Mouse (Mus musculus): Measurements from ENCODE around the gene Ercc4. TPM values are rescaled to one million over a fixed set of nuclear protein-coding genes. Genes with fewer than 3 reads are reported as not detected.

The Ercc4 gene
- total RNA-seq, 2 experiments from 2014 or later, result 9.3 to 16.6 TPM

DNA sequence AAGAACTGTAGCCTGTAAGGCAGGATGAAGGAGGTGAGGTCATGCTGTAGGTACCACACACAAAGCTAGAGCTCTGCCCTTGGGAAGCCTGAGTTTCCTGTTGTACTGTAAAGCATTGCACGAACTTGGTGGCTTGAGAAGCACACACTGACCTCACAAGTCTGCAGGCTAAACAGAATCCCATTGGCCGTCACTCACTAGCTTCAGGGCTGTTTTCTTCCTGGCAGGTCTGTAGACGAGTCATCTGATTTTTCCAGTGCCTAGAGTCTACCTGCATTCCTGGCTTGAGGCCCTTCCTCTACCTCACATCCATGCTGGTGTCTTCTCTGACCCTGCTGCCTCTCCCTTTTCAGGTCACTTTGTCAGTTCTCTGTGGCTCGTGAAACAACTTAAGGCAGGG lies 36.7 kb downstream of the Ercc4 start:
- ATAC-seq (replicated peaks; ENCODE audit: poor library complexity, severe bottlenecking), result no peak

DNA sequence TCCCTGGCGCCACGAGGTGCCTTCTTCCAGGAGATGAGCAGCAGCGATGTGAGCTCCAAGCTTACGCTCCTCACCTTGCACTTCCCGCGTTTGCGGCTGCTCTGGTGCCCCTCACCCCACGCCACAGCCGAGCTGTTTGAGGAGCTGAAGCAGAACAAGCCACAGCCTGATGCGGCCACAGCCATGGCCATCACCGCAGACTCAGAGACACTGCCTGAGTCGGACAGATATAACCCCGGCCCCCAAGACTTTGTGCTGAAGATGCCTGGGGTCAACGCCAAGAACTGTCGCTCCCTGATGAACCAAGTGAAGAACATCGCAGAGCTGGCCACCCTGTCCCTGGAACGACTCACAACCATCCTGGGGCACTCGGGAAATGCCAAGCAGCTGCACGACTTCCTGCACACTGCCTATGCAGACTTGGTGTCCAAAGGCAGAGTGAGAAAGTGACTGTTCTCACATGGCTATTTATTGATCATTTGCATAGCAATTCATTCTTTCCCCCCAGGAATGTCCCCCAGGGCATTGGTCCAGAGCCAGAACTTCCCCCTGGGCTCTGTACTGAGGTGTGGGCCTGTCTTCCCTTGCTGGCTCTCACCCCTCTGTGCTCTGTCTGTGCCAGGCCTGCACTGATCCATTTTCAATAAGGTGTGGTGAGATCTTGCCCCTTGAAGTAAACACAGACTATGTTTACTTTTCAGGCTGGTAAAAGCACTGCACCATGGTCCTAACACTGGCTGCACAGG lies 38.5 kb downstream of the Ercc4 start:
- no peak for ATAC-seq (replicated peaks; ENCODE audit: poor library complexity, severe bottlenecking)

DNA sequence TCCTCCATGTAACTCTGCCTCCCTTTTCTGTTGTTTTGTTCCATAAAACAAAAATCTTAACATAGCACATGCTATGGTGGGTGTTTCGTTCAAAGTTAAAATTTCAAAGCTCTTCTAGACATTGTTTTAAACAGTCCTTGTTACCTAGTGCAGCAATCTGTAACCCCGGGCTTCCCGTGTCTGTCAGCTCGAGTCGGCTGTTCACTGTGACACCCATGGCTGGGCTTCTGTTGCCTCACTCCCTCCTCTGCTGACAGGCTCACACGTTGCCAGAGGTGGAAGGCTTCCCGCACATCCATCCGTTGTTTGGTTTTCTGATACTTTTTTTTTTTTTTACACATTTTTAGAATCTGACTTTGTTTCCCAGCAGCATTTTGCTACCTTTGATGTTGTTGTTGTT lies 40.5 kb downstream of the Ercc4 start:
- no peak for ATAC-seq (replicated peaks; ENCODE audit: poor library complexity, severe bottlenecking)

DNA sequence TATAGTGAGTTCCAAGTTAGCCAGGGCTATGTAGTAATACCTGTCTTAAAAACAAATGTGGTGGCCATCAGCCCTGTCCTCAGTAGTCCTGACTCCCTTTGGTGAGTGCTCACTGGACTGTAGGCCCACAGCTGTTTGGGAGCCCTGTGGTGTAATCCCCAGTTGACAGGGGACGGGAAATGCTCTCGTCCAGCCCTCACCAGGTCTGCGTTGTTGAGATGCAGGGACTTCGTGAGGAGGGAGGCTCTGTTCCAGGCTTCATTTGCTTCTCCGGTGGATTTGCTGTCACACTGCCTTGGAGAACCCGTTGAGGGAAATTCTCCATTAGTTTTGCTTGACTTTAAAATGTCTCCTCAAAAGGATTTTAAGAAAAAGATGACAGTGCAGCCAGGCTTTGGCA lies 41.3 kb downstream of the Ercc4 start:
- ATAC-seq (replicated peaks; ENCODE audit: poor library complexity, severe bottlenecking), result no peak

DNA sequence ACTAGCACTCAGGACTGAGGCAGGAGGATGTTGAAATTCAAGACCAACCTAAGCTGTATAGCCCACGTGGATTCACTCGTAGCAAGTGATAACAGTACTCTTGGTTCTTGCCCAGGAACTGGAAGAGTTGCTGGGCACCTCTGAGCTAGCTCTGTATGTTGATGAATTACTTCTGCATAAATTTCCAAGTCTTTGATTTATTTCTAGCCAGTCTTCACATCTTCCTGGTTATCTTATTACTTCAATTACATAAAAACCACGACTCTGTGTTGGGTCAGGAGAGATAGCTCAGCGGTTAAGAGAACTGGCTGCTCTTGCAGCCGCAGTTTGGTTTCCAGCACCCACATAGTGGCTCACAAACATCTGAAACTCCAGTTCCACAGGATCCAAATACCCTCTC lies 43.0 kb downstream of the Ercc4 start:
- no peak for ATAC-seq (replicated peaks; ENCODE audit: poor library complexity, severe bottlenecking)

DNA sequence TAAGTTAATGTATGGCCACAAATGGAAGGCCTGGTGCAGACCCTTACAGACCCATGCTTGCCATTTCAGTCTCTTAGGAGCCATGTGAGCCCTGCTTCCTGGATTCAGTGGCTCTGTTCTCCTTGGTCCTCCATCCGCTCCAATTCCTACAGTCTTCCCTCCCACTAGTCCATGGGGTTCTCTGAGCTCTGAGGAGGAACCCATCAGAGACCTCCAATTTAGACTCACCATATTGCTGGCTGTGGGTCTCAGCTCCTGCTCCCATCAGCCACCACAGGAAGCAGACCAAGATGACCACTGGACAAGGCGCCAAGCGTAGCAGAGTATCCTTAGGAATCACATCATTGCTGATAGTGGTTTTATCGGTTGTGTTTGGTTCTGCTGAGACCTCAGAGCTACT lies 43.7 kb downstream of the Ercc4 start:
- no peak for ATAC-seq (replicated peaks; ENCODE audit: poor library complexity, severe bottlenecking)

DNA sequence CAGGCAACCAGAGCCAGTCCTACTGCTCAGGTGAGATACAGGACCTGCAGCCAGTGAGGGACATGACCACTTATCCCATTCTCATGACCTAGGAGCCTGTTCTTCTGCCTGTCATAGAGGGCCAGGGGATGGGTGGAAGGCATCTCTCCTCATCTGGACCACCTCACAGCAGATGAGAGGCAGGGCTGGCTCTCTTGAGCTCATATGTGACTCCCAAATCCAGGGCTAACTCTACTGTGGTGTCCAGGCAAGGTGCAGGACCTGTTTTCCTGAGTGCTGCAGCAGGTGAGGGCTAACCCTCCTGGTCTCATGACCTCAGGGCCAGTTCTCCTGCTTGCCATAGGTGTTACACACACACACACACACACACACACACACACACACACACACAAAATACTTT lies 44.9 kb downstream of the Ercc4 start:
- no peak for ATAC-seq (replicated peaks; ENCODE audit: poor library complexity, severe bottlenecking)

DNA sequence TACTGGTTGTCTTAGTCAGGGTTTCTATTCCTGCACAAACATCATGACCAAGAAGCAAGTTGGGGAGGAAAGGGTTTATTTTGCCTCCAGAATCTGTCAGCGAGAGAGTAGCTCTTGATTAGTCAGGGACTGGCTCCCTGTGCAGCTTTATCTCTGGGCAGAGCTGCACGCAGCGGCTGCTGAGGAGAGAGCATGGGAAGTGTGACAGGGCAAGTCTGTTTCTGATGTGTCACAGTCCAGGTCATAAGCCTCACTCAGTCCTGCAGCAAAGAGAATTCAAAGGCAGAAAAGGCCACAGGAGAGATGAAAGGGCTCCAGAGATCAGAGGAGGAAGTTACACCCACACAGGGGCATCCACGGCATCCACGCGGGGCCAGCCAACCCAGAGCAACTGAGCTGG lies 47.8 kb downstream of the Ercc4 start:
- no peak for ATAC-seq (replicated peaks; ENCODE audit: poor library complexity, severe bottlenecking)

DNA sequence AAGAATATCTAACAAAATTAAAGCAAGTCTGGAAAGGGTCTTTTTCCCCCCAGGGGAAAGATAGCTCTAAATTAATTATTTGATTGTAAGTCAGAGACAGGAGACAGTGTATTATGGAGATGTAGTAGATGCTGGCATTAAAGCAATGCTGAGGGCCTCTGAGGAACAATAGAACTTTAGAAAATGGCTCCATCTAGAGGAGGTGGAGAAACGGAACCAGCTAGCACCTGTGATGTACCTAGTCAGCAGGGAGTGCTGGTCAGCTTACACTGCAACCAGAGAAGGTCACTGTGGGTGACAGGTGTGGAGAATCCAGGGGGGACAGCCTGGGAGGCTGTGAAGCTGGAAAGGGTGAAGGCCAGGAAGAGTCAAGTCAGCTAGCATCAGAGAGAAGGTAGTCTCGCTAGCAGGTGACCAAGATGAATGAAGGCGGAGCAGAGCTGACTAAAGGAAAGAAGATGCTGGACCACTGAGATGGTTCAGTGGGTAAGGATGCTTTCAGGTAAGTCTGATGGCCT lies 48.7 kb downstream of the Ercc4 start:
- no peak for ATAC-seq (replicated peaks; ENCODE audit: poor library complexity, severe bottlenecking)

DNA sequence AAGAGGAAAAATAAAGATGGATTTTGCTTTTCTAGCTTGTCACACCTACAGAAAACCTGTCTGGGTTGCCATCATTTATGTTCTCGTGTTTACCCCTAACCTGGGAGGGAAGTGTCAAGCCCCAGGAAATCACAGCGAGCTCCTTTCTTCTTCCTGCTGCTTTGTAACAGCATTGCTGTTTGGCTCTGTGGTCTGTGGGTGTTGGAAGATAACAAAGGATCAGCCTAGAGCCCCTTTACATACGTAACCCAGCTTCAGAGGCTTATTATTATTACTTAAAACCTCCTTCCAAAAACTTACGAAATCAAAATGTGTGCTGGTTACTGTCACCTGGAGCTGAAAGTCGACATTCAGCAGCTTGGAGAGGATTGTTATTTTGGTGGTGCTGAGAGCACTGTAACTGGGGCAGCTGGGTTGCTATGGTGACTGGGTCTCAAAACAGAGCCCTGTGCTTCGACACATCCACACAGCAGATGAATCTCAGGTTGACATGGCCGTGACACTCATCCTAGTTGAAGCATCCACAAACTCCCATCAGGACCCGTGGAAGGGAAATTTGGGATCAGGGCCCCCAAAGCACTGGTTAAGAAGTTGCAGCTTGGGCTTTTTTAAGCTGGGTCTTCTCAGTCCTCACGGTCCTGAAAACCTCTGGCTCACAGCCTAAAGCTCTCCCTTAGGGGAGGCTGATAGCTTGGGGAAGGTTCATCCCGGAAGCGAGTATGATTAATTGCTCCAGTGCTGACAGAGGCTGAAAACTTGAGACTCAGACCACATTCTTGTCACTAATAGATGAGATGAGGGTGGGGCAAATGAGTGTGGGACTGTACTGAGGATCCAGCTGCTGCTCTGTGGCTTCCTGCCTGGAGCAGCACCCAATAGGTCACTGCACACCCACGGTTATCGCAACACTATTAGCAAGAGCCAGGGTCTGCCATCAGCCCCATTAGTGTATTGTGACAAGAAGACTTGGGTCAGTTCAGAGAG lies 49.7 kb downstream of the Ercc4 start:
- peak; percentile 58 for ATAC-seq (replicated peaks; ENCODE audit: poor library complexity, severe bottlenecking)

DNA sequence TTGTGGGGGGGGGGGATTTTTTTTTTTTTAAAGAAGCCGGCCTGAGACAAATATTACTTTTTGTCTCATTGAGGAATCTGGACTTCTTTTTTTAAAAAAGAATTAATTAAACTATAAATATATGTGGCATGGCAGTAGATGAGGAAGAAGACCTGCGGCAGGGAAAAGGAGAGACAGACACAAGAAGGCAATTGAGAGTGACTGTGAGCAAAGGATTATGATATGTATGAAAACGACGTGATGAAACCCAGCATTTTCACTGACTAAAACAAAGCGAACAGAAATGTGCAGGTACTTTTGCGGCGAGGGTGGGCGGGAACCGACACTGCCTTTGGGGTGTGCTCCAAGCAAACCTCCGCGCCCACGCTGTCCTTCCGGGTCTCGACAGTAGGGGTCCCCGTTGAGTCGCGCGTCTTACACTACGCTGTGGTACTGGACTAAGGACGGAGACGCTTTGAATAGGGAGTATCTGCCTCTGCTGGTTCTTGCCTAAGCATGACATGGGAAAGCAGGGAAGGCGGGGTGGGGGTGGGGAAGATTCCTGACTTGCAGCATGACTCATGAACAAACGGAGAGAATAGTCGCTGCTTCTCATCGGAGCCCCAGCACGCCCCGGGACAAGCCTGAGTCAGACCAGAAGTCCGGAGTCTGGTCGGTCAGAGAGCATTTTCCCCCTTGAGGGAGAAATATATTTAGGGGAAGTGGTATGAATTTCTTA lies 50.6 kb downstream of the Ercc4 start:
- peak; percentile 91 for ATAC-seq (replicated peaks; ENCODE audit: poor library complexity, severe bottlenecking)

DNA sequence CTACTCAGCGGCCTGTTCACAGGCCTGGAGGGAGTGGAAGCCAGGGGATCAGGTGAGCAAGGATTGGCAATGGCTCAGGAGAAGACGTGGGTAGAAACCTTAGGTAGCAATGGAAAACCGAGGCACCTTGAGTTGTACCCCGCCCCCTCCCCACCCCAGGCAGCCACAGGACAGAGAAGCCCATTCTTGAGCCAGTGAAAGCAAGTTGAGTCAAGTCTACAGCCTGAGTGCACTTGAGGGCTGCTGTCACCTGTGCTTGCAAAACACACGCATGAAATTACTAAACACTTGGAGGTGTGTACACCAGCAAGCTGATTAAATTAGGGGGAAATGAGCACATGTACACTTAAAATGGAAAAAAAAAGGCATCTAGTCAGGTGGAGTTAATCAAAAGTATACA lies 52.0 kb downstream of the Ercc4 start:
- ATAC-seq (replicated peaks; ENCODE audit: poor library complexity, severe bottlenecking), result no peak

DNA sequence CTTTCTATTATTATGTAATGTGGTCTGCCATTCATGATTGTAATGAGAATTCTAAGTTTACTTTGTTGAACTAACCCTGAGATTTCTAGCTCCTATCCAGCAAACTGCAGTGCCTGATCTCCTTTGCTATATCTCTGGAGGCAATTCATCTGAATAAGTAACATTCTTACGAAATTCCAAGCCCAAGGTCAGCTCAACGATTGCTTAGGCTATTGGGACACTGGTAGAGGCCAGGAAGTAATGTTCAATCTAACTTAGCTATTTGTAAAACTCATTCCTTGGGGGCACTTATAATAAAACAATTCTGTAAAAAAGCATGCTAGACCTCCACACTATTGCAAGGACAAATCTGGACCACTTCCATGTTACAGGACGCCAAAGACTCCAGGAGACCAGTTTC lies 58.2 kb downstream of the Ercc4 start:
- no peak for ATAC-seq (replicated peaks; ENCODE audit: poor library complexity, severe bottlenecking)

DNA sequence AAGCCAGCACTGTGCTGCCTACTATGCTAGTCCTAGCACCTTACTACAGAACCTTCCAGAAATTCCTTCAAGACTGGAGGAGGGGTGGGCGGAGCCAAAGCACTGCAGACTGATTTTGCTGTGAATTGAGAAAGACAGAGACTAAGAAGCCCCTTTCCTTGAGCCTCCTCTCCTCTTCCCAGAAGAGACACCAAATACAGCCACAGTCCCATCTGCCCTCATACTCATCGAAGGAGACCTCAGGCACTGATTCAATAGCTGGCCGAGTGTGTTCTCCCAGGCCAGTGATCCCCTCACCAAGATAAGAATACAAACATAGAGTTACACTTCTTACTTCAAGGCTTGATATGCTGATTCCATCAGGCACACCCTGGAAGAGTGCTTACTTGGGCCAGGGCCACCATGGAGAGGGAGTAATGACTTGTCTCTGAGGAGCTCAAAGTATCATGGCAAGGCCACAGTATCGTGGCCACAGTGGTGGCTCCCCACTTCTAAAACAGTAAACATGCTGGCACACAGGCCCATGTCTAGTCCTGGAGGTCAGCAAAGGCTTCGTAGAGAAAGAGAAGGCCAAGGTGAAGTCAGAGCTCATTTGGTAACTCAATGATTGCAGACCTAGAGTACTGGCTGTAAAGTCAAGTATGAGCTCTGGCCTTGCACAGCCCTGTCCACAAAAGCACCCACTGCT lies 63.7 kb downstream of the Ercc4 start:
- ATAC-seq (replicated peaks; ENCODE audit: poor library complexity, severe bottlenecking), result no peak

DNA sequence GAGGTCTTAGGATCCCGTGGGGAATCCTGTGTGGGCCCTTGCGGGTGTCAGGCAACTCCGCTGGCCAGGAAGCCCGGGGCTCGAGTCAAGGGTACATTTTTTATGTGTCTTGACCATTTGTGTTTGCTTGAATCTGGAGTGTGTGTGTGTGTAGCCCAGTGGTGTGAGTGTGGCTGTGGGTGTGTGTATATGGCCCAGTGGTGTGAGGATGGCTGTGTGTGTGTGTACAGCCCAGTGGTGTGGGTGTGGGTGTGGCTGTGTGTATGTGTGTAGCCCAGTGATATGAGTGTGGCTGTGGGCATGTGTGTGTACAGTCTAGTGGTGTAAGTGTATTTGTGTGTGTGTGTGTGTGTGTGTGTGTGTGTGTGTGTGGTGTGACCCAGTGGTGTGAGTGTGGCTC lies 73.0 kb downstream of the Ercc4 start:
- no peak for ATAC-seq (replicated peaks; ENCODE audit: poor library complexity, severe bottlenecking)

DNA sequence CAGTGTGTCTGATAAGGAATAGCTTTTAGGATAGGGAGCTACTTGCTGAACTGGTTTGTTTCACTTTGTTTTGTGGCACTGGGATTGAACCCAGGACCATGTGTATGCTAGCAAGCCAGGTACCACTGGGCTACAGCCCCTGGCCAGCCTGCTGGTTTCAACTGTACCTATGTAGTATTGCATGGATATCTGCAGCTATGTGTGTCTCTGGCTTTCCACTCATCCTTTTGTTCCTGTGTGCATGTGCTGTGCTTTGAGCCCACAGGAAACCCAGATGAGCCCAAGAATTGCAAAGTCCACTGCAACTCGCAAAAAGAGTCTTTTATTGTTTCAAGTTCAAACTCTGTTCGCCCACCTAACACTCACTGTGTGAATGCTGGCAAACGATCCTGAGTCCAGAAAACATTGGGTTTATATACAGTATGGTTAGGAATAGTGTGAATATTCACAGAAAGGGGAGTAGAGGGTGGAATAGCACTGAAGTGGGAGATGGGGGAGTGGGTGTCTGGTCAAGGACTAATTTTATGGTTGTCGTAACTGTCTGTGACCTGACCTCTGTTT lies 73.8 kb downstream of the Ercc4 start:
- ATAC-seq (replicated peaks; ENCODE audit: poor library complexity, severe bottlenecking), result no peak

DNA sequence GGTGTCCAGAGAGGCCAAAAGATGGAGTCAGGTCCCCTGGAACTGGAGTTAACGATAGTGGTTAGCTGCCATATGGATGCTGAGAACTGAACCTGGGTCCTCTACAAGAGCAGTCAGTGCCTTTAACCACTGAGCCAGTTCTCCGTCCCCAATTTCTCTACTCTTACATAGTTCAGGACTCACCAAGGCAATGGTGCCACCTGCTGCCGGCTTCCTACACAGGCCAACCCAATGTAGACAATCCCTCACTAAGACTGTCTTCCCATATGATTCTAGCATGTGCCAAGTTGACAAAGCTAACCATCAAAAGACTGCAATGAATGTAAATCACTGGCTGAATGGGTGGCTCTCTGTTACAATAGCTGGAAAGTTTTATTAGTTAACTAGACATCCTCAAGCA lies 74.9 kb downstream of the Ercc4 start:
- ATAC-seq (replicated peaks; ENCODE audit: poor library complexity, severe bottlenecking), result no peak

DNA sequence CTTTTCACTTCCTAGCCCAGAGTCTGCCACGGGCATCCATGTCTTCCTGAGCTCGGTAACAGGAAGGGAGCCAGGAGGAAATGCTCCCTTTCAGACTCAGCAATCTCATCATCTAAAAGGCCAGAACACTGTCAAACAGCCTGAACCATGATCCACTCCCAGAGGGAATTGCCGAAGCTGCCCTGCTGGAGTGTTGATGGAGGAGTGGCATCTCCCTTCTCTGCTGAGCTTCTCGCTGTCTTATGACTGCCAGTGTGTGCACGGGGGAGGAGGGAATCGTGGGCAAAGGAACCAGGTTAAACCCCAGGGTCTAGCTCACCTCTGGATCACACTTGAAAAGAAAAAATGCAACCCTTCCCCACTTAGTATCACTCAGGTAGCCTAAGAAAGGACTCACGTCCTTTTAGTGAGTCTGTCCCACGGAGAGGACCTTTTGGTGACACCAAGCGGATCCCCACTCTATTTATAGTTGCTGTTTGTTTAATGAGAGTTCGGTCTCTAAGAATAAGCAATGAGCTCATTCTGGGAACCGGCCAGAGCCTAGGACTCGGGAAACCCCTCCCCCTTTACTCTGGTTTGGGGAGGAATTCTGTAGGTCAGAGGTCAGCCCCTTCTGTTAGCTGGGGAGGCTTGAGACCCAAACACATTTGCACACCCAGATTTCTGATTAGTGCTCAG lies 80.1 kb downstream of the Ercc4 start:
- ATAC-seq (replicated peaks; ENCODE audit: poor library complexity, severe bottlenecking), result no peak

DNA sequence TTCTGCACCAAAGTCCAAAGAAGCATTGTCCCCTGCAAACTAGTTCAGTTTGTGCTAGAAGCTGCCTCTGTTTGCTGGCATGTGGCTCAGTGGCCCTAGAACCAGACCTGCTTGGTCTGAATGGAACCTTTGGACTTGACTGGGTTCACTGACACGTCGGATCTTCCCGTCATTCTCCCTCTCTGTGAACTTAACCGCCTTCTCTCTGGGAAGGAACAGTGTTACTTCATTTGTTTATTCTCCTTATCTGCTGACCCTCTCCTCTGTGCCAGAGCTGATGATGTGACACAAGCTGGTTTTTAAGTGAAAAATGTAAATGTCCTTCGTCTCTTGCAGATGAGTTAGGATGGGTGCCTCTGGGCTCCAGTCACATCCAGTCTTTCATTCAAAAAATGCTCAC lies 81.0 kb downstream of the Ercc4 start:
- ATAC-seq (replicated peaks; ENCODE audit: poor library complexity, severe bottlenecking), result no peak
